Mouse (Mus musculus): ENCODE data around the gene Mad2l2.

The Mad2l2 gene

DNA sequence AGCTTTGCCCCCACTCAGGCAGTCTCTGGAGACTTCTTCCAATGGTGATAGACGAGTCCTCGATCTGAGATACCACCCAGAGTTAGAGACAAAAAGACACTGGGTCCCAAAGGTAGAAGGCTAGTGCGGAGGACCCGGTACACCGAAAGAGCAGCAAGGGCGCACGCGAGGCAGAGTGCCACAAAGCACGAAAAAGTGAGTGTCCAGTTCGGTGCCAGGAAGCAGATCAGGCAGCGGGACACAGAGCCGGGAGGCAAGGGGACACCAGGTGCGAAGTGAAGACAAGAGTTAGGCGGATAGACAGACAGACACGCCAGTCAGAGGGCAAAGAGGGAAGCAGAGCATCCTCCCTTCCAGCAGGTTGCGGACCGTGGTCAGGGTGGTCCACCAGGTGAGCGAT lies at the start of gene Mad2l2:
Gene Mad2l2 (plus strand): TSS at position 252 of the 400 bp plus-strand sequence.
- DNase-seq: no peak

DNA sequence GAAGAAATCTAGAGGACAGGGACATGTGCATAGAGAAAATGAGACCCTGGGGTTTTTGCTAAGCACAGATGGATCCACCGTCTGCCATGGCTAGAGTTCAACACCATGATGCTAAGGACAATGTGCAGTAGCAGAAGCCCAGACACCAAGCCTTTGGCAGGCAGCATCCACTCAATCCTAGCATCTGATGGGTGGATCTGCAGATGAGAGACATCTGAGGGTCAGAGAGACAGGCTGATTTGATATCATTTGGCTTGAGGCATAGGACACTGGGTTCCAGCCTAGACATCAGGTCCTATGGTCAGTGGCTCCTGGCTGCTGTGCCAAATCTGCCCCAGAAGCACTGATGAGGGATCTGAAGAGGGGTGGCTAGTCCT lies 49.6 kb upstream of the Mad2l2 start:
- no peak for DNase-seq

DNA sequence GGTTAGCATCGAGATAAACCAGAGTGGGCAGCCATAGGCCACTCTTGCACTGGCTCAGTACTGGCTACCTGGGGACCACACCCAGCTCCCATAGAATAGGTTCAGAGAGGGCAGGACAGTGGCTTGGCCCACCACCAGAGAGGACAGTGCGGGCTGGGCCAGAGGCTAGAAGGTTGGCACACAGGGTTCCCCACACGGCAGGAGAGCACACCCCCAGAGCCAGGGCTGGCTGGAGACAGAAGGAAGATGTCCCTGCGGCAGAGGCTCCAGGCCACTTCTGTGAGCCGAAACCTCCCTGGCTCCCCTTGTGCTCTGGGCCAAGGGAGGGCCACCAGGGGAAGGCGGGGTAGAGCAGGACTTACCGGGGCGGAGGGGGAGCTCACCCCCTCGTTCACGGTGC lies 49.0 kb upstream of the Mad2l2 start:
- DNase-seq: no peak

DNA sequence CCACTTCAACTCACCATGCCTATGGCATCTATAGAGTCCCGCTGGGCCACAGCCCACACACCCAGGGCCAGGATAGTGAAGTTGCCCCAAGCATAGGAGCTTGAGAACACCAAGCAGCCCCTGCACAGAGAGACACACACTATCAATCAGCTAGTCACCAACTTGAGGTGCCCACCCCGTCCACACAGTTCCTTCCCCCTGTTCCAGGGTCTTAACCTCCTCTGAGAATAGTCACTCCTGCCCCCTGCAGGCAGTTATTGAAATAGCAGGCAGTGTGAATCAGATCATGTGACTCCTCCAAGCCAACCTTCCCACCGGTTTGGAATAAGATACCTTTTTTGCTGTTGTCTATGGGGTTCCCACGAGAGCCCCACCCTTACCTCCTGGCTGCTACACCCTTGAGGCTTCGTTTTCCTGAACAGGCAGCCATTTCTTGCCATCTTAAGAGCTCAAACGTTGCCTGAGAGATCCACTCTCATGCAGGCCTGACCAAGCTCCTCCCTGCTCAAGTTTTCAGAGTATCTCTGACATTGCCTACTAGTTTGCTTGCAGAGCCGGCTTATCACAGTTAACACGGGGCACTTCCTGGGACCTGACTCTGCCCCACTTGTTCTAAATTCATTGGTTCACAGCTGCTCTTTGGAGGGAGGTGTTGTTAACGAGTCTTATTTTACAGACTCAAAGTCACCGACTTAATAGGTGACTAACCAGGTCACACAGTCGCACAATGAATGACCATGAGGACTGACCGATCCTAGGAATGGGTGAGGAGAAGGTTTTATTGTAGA lies 47.7 kb upstream of the Mad2l2 start:
- peak in 1 of 2 experiments; percentile 60 for DNase-seq

DNA sequence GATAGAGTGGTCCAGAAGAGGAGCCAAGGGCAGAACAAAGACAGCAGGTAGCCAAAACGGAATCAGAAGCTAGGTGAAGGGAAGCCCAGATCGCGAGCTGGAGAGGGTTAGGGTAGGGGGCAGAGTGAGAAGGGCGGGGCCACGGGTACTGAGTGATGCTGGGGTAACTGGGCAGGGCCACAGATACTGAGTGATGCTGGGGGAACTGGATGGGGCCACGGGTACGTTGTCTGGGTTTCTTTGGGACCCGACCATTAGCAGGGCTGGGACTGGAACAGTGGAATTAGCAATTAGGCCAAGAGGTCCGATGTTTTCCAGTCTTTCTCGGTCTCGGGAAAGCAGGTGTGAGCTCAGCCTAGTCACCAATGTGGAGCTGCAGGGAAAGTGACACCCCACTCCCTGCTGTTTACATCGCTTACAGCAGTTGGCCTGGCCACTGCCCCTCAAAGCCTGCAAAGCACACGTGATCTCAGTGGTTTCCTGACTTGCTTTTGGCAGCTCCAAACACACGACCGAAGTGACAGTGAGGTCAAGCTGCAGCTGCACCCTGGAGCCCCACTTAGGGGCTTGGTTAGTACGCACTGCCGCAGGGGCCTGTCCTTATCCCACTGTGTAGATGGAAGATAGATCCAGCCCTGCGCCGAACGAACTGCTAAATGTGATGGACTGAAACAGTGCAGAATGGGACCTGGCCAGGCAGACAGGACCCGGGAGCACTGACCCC lies 46.8 kb upstream of the Mad2l2 start:
- peak in 1 of 2 experiments; percentile 48 for DNase-seq

DNA sequence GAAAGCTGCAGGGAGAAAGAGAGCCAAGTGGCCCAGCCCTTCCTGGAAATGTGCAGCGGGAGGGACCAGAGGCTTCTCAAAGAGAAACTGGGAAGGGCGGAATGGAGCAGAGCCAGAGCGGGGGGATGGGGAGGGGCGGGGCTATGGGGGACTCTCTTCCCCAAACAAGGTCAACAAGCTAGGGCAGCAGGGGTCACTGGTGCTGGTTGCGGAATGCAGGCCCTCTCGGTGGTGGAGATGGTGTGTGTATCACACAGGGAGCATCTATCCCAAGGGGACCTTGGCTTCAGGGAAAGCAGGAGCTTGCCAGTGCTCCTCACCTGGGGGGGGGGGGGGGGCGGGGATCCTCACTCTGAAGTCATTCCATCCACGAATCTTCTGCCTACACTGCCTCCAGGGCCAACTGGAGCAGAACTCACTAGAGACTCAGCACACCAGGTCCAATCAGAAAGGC lies 45.9 kb upstream of the Mad2l2 start:
- DNase-seq: no peak

DNA sequence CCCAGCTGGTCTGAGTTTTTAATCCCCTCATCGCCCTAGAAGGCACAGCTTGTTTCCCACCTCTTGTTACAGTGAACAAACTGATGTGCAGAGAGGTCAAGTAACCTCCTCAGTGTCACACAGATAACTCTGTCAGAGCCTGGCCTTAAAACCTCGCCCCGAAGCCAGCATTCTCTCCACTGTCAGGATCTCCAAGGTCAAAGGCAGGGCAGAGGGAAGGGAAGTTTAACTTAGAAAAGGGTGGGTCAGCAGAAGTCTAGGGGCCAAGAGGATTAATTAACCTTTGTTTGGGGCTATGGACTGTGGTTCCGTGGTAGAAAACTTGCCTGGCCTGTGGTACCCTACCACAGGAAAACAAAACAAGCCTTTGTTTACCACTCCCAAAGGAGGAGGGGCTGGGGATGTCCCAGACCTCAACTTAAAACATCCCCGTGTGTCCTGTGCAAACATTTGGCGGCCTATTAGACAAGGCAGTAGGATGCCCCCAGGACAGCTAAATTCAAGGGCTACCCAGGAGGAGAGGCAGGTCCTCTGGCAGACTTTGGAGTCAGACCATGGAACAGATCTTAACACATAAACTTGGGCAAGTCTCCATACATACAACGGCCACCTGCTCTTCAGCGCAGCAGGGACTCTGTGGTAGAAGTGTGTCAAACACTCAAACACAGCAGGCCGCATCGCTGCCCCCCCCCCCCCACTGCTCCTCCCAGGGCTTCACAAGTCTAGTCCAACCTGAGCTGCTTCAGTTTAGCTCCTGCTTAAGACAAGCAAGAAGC lies 44.9 kb upstream of the Mad2l2 start:
- DNase-seq: no peak

DNA sequence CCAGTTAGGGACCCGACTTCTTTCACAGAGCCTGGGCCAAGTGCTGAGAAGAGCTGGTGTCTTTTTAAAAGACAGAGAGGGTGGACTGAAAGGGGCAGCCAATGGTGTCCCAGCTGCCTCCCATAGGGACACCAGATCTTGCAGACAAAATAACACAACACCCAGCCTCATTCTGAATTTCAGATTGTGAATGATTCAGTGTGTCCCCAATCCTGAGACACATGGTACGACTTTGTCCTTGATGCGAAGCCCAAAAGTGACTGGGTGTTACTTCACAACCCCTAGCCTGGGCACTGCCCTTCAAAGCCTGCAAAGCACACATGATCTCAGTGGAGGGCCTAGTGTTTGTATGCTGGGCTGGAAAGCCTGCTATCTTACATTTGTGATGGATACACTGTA lies 44.3 kb upstream of the Mad2l2 start:
- no peak for DNase-seq

DNA sequence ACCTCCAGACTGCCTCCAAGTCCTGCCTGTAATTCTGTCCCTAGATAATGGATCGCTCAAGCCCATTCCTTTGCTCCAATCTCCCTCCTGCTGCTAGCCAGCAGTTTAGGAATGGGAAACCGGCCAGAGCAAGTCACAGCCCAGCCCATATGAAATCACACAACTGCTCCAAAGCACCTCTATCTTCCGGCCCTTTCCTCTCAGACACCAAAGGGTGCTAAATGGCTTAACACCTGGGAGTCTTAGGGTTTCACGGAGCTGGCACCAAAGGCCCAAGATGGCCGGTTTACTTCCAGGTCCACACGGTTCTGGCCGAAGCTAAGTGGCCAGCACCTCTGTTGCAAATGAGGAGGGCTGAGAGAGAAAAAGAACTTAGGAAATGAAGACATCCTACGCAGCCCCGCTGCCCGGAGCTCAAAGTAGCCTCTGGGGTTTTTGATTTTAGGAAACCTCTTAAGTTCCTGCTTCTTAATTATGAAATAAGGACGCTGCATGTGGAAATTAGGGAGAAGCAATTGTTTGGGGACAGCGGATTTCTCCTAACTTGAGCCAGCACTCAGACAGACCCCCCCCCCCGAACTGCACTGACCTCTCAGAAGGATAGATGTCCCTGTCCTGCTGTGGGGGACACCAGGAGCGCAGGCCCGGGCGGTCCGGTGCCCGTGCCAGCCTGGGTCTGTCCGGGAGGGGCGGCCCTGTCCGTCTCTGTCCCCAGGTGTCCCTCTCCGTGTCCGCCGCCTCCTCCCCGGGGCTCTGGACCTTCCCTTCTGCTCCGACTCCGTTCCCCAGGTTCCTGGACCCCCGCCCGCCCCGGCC lies 42.9 kb upstream of the Mad2l2 start:
- DNase-seq: no peak

DNA sequence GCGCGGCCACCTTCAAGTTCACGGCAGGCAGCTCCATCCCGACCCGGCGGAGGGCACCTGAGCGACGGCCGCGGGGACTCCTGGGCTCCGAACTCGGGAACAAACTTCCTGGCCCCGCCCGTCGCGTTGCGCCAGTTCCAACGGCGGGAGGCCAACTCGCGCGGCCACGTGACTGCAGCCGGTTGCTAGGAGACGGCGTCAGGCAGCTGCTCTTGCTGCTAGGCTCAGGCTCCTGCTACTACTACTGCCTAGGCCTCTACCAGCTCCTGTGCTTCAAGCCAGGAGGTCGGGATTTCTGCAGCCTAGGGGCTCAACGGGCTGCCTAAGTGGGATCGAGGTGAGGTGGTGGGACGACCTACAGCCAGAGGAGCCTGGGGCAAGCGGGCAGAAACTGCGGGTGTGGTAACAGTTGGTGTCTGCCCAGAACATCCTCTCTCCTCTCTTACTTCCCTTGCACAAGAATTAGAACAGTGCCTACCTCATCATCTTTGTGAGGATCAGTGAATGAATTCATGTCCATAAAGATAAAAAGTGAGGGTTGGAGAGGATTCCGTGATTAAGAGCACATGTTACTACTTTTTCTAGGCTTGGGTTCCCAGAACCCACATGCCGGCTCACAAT lies 42.2 kb upstream of the Mad2l2 start, which contains the start of gene Agtrap:
Gene Agtrap (minus strand): TSS at position 125 of the 621 bp plus-strand sequence.
- peak; percentile 85 to 91 for DNase-seq

DNA sequence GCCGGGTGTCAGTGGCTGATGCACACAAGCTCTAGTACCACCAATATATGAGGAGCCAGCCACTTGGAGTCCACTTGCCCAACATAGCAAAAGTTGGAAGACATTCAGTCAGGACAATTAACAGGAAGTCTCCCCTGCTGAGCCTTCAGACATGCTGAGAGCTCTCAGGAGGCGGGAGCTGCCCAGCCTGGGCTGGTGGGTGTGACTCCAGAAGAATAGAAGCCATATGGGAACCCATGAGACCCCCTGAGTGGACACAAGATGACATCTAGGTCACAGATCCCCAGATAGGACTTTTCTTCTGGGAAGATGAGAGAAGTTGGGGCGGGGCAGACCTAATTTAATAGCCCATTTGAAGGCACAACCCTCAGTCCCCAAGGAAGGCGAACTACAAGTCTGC lies 41.0 kb upstream of the Mad2l2 start:
- DNase-seq: no peak

DNA sequence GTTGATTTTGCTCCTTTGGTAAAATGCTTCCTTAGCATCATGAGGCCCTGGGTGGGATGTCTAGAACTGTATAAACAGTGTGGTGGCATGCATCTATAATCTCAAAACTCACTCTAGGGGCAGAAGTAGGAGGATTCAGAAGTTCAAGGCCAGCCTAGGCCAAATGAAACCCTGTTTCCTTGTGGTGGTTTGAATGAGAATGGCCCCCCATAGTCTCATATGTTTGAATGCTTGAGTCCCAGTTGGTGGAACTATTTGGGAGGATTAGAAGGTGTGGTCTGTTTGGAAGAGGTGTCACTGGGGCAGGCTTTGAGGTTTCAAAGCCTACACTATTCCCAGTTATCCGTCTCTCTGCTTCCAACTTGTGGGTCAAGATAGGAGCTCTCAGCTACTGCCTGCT lies 39.0 kb upstream of the Mad2l2 start:
- DNase-seq: no peak

DNA sequence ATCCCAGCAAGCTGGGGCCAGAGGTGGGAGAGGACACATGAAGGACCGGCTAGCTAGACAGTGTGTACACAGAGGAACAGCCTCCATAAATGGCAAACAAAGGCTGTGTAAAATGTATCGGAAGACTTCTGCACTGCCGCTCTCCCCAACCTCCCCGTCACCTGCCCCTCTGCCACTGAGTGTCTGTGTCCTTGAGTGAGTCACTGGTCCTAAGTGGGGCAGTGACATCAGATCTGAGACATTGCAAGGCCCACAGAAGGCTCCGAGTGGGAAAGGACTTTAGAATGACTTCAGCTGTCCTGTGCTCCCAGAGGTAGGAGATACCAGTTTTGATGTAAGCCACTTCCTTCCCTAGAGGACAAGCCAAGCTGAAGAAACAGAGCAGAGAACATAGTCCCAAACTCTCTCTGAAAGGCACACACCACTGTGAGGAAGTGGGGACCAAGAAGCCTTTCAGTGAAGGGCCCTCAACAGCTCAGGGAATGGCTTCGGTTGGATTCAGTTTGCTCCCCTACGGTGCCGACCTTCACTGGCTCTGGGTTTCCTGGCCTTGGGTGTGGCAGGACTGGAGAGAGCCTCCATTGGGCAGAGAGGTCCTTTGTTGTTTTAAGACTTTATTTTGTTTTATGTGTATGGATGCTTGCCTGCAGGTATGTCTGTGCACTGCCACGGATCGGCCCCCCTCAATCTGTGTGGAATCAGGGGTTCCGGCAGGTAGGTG lies 37.5 kb upstream of the Mad2l2 start:
- no peak for DNase-seq

DNA sequence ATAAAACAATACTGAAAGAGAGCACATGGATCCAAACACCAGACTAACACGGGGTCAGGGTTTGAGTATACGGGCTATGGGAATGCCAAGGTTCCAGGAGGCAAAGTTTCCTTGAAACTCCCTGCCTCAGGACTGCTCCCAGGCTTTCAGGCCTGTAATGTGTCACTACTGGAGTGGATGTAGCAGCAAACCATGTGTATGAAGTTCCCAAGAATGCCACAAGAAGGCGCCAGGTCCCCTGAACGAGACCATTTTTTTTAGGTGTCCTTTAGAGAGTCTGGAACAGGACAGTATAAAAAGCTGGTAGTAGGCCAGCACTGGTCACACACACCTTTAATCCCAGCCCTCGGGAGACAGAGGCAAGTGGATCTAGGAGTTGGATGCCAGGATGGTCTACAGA lies 36.0 kb upstream of the Mad2l2 start:
- no peak for DNase-seq

DNA sequence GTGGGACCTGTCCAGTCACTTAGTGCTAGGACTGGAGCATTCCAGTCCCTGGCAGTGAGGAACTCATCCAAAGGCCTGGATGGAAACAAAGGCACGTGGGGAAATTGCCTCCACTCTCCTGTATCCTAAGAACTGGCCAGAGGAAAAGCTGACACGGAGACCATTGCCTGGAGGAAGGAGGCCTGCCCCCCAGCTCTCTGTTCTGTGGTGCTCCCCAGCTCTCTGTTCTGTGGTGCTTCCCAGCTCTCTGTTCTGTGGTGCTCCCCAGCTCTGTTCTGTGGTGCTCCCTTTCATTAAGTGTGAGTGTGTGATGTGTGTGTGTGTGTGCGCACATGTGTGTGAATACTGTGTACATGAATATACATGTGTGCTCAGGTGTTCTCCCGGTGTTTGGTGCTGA lies 35.1 kb upstream of the Mad2l2 start:
- DNase-seq: no peak

DNA sequence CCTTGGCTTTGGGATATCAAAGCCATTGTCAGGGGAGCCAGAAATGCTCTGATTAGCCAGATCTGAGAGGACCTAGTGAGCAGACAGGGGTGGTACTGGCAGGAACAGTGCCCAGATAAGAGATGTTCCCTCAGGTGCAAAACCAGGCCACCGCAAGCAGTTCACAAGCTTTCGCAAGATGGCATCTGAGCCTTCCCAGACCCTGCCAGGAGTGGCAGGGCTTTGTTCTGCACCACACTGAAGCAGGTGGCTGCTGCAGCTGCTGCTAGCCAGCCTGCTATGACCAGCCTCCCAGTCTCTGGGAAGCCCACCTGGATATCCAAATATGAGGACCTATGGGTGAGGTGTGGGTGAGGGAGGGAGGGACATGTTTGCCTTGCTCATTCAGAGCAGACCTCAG lies 32.2 kb upstream of the Mad2l2 start:
- no peak for DNase-seq

DNA sequence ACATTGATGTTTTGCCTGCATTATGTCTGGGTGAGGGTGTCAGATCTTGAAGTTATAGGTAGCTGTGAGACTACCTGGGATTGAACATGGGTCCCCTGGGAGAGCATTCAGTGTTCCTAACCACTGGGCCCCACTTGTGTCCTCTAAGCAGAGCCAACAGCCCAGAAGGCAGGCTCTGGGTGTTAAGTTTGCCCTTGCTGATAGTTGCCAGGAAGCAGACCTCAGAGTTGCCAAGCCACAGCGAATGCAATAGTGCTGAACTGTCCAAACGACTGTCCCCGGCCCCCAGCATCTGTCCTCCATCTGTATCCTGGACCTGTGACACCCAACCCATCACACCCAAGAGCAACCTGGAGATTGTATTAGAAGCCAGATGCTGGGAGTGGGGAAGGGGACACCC lies 31.5 kb upstream of the Mad2l2 start:
- no peak for DNase-seq

DNA sequence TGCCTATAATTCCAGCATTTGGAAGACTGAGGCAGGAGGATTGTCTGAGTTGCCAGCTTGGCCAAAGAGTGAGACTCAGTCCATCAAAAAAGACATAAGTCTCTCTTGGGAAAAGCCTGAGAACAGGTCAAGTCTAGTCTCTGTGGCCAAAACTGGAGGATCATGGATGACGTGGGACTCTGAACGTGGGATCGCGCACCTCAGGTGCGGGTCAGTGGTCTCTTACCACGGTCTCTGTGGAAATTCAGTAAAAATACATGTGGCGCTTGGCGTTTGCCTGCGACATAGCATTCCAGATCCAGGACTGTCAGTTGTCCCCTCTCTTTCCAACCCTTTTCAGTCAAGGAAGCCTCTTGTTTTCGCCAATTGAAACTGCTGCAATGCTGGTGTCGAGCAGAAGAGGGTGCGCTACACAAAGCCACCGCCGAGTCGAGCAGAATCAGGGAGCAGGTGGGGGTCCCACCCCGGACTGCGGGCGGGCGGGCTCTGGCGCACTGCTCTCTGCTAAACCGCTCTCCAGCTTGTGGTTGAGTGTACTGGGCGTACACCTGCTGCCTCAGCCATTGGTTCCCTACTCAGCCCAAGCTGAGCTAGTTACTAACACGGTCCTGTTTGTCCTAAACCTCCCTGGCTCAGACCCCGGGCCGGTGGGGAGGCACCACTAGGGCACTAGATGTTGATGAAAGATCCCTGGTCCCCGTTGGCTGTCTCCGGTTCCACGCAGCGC lies 28.2 kb upstream of the Mad2l2 start:
- DNase-seq: peak in 1 of 2 experiments; percentile 49

DNA sequence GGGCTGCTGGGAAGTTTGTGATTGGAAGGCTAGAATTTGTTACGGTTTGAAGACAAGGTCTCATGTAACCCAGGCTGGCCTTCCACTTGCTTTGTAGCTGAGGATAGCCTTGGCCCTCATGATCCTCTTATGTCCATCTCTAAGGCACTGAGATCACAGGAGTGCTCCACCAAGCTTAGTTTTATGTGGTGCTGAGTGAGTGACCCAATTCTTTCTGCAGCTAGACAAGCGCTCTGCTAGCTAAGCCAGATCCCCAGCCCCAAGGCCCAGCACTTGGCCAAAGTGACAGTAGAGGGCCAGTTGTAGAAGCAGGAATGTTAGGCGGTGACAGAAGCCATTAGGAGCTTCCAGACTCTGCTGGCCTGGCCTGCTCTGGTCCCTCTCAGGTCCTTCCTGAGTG lies 26.0 kb upstream of the Mad2l2 start:
- DNase-seq: no peak

DNA sequence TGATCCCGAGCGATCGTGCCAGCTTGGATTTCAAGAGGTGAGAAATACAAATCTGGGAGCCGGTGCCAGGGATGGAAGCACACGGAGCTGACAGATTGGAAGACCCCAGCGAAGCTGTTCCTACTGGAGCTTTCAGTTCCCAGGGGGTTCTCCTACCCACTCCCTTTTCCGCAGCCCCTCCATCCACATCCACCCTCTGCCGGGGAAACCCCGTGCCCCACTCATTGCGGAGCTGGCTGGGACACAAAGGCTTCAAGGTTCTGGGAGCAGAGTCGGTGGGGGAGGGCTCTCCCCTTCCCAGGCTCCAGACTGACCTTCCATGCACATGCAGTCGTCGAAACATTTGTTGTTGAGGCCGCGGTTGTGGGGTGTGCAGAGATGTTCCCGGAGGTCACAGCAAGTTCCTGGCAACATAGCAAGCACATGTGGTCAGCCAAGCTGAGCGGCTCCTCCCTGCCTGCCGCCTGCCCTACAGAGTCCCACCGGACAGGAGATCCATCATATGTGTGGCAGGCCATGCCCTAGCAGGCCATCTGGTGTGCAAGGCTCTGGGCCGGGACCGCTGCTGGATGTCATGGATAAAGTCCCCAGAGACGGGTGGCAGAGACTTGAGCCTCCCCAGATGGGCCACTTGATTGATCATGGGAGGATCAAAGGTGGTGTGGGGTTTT lies 22.4 kb upstream of the Mad2l2 start:
- no peak for DNase-seq

Measured in spleen, adult 18-20 months (tissue).